Mouse (Mus musculus) lung, adult 2 months (tissue): ENCODE measurements around the gene Xdh. TPM values are rescaled to one million over a fixed set of nuclear protein-coding genes. Genes with fewer than 3 reads are reported as not detected.

Experiments used
- DNase-seq: peaks from one replicate; pipeline ENCODE4 v3.0.0; 2022
- H3K4me1 ChIP-seq: fragments of 200-500 bp; 2 replicates; pipeline ENCODE4 v1.6.1; 2011; ENCODE audit warnings: low read length; ENCODE audit not compliant: control insufficient read depth, insufficient read depth
- H3K4me3 ChIP-seq: fragments of 200-500 bp; replicated peaks from 2 replicates; pipeline ENCODE3; 2011; ENCODE audit warnings: low read depth, mild to moderate bottlenecking, control low read depth, low read length; ENCODE audit errors: extremely low read depth
- CTCF ChIP-seq: fragments of 200-500 bp; IDR thresholded peaks from 2 replicates; pipeline ENCODE4 v1.5.1; 2011; ENCODE audit warnings: mild to moderate bottlenecking, low read length, control low read depth; ENCODE audit not compliant: insufficient read depth
- POLR2A ChIP-seq: fragments of 200-500 bp; IDR thresholded peaks from 2 replicates; pipeline ENCODE4 v1.6.1; 2011; ENCODE audit warnings: low read depth, mild to moderate bottlenecking, control low read depth, low read length, borderline replicate concordance; ENCODE audit errors: extremely low read depth
- WGBS: fragments of 180-500 bp; shearing (Covaris S2); methylation state at CpG from one replicate; pipeline ENCODE4 v1.1.7; 2018; 5-methylcytosine and 5-hydroxymethylcytosine counted together
- polyA plus RNA-seq: library from polyadenylated mRNA; depleted of rRNA; stranded (reverse); fragments of >200 nt; gene quantifications from 2 replicates; pipeline ENCODE4 v1.2.3, GENCODE M21; 2012

The Xdh gene
- polyA plus RNA-seq, 1 experiment, result 141 TPM

DNA sequence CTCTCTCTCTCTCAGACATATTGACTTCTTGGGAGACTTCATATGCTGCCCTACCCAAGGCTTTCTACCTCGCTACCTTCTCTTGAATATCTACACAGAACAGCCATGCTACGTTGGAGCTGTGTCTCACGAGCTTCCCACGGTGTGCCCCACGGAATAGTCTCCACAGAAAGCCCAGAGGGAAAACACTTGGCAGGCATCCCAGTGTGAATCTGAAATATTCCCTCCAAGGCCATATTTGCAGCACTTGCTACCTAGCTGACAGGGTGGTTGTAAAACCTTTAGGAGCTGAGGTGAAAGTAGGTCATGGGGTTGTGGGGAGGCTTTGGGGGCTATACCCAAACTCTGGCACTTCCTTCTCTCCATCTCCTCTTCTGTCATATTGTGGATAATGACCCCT is 3.1 kb downstream of the Xdh start:
- WGBS, result 54% methylated on average over 5 of the region's 5 CpGs
- TF ChIP-seq POLR2A (no peak), CTCF (no peak)
- DNase-seq, result no peak

DNA sequence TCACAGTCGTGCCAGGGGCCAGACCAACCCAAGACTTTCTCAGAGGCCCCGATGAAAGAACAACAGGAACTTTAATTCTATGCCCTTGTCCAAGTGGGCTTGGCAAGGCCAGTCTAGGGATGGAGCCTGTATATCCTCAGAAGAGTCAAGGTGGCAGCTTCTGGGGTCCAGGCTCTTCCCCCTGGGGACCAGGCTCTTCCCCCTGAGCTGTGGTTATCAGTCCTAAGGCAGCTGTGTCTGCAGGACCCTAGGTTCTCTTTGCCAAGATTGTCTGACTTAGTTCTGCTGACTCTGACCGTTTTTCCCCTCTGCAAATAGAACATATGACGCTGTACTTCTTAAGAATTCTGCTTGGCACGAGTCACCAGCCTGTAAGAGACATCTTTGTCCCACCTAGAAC is 5.3 kb downstream of the Xdh start:
- peaks cover 29% of the 10 kb centered on the region for H3K4me1 ChIP-seq
- DNase-seq, result no peak
- no peak overlapping the region for H3K4me3 ChIP-seq
- WGBS, result 64% methylated on average over 5 of the region's 5 CpGs
- TF ChIP-seq CTCF, result no peak
- no peak for TF ChIP-seq POLR2A

More for the DNA sequence above, 3.1 kb downstream of the Xdh start:
- Histone ChIP-seq H3K4me3 (peak overlapping the region; percentile 40), H3K4me1 (peaks cover 35% of the 10 kb centered on the region)

DNA sequence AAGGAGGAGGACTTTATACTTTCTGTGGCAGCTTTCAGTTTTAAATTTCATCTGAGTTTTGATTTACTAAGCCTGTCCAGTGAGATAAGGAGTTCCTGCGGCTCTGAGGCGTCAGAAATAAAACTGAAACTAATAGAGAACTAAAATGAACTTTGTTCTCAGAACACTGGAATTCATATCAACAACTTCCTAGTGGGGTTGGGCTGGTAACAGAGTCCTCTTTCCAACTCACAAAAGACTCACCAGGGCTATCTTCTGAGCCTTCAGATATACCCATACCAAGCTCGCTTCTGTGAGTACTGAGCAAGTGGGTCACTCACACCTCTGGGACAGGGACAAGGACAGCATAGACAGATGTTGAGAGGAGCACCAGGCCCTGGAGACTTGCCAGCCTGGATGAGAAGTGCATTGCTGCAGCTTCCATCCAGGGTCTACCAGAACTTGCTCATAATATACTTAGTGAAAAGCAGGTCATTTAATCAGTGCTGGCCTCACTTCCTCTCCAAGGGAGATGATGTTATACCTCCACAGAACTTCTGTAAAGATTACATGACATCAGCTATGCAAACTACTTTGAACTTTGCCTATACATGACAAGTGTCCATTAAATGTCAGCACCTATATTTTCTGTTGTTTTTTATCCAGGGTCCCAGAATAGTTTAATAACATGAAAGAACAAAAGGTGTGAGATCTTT is 7.6 kb downstream of the Xdh start:
- H3K4me3 ChIP-seq, result peak overlapping the region; percentile 55
- 2% methylated on average over 3 of the region's 3 CpGs for WGBS
- TF ChIP-seq CTCF, result no peak
- TF ChIP-seq POLR2A, result peak; percentile 21; the same call in 1 of the 2 replicates
- no peak for DNase-seq
- peaks cover 26% of the 10 kb centered on the region for H3K4me1 ChIP-seq

DNA sequence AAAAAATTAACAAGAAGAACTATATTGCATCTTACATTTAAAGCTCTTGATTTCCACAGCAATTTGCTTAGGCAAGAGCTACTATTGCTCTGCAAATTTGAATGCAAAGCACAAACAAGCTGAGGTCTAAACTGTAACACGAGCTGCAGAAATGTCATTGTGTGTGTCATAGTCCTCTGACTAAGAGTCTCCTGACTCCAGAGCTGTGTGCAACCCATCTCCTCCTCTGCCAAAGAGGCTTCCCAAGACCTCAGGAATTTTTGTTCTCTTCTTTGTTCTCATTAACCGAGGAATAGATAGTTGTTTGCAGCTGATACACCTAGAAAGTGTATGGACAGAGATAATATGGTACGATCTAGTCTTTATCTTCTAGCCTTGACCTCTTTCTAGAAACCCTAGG is 8.2 kb downstream of the Xdh start:
- WGBS, result 26% methylated on average over 3 of the region's 3 CpGs
- H3K4me1 ChIP-seq, result peaks cover 24% of the 10 kb centered on the region
- TF ChIP-seq CTCF (no peak), POLR2A (no peak)
- DNase-seq, result no peak
- H3K4me3 ChIP-seq, result peak overlapping the region; percentile 1

DNA sequence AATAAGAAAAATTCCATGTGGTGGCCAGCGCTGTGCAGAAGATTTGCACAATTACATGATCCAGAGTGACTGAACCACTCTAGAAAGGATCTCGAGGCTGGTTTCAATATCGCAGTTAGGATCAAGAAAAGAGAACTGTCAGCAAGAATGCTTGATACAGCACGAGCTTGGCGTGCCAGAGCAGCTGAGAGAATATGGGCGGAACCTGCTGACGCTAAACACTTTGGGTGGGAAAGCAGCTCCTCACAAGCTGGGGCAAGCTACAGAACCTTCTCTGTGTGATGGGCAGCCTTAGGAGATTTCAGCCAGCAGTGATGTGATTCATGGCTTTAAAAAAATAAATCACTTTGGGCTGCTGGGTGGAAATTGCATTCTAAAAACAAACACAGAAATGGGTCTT is 12.9 kb downstream of the Xdh start:
- DNase-seq, result no peak
- TF ChIP-seq CTCF (no peak), POLR2A (no peak)
- Histone ChIP-seq H3K4me3 (no peak overlapping the region), H3K4me1 (peaks cover 7% of the 10 kb centered on the region)
- 60% methylated on average over 7 of the region's 7 CpGs for WGBS

DNA sequence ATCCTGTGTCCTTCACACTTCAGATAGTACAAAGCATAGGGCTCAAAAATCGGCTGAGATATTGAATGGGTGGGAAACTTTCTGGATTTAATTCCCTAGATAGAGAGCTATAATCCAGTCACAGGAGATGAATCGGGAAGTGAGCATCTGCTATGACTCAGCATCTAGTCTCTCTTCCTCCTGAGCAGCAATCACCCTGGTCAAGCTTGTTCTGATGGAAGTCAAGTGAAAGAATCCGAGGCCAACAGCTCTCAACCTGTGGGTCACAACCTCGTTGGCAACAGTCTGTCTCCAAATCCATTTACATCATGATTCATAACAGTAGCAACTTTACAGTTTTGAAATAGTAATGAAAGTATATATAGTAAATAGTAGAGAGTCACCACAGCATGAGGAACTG is 14.8 kb downstream of the Xdh start:
- no peak for TF ChIP-seq POLR2A
- TF ChIP-seq CTCF, result no peak
- 69% methylated on average over 4 of the region's 4 CpGs for WGBS

DNA sequence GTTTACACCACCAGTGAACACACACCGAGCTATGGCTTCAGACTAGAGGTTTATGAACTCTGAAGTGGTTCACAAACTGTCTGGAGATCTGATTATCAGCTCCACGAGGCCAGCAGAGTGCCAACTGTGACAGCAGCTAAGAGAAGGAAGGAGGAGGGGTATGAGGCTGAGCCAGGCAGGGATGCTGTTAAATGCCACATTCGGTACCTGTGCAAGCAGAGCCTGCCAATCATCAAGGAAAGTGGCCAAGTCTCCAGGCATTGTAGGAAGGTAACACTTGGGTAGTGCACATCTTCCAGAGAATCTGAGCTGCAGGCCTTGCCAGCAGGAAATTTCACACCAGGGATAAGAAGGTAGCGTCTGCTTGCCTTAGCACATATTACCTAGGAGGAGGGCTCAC is 15.7 kb downstream of the Xdh start:
- no peak overlapping the region for H3K4me3 ChIP-seq
- peaks cover 2% of the 10 kb centered on the region; the same call in 1 of the 2 replicates for H3K4me1 ChIP-seq
- TF ChIP-seq POLR2A (no peak), CTCF (no peak)
- WGBS, result 66% methylated on average over 4 of the region's 4 CpGs
- no peak for DNase-seq

More for the DNA sequence above, 14.8 kb downstream of the Xdh start:
- peaks cover 2% of the 10 kb centered on the region; the same call in 1 of the 2 replicates for H3K4me1 ChIP-seq
- no peak overlapping the region for H3K4me3 ChIP-seq
- no peak for DNase-seq

DNA sequence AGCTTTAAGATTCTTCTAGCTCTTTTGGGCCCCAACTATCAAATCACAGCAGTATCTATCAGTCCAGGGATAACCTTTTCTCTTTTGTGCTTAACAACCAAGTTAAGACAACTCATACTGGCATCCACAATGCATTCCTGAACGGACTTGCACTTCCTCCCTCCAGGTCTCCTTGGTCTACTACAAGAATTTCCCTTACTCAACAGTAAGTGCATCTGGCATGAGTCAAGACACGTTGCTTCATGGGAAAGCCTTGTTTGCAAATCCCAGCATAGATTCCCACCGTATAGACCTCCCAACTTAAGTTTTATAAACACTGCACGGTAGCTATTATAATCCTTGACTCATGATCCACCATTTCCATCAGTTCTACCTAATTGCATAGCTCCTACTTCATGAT is 16.4 kb downstream of the Xdh start:
- H3K4me3 ChIP-seq, result no peak overlapping the region
- DNase-seq, result no peak
- no peak for TF ChIP-seq CTCF
- WGBS, result 48% methylated on average over 4 of the region's 4 CpGs
- peaks cover 2% of the 10 kb centered on the region; the same call in 1 of the 2 replicates for H3K4me1 ChIP-seq

DNA sequence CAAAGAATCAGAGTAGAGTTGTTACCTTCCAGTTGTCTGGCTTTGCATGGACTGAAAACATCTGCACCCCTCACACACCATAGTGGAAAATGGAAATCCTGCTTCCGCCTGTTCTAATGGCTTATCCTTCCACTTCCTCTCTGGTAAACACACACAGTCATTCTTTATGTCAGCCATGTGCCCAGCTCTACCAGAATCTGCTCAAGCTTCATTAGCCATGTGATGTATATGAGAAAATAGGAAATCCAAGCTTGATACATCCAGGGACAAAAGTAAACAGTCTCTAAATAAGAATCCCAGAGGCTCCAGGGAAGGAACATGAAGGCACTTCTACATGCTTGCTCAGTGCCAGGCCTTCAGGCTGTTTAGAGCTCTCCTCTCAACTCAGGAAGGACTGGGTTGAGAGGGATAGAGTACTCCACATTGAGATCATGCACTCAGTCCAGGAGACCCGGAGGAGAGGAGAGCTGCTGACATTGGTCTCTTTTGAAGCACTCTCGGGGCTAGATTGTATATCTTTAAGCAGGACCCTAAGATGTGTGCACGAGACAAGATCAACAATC is 17.4 kb downstream of the Xdh start:
- TF ChIP-seq POLR2A, result no peak
- no peak for TF ChIP-seq CTCF
- Histone ChIP-seq H3K4me3 (no peak overlapping the region), H3K4me1 (peaks cover 2% of the 10 kb centered on the region; the same call in 1 of the 2 replicates)
- WGBS, result 41% methylated on average over 4 of the region's 4 CpGs
- DNase-seq, result no peak

DNA sequence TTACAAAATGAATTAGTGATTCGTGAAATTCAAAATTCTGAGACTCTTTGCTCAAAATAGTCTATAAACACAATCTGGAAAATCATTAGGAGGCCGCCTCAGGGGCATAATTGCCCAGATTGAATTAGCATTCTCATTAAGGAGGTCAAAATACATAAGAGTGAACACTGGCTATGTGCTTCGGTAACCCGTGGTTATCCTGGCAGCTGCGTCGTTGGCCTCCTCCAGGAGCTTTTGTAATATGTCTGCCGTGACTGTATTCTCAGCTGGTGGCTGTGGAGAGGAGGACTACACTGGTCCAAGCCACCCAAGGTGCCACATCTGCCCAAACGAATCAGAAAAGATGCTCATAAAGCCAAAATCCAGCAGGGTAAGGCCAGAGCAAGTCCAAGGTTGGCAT is 30.5 kb downstream of the Xdh start:
- DNase-seq, result no peak
- Histone ChIP-seq H3K4me1 (no peaks in the 10 kb centered on the region), H3K4me3 (no peak overlapping the region)
- TF ChIP-seq POLR2A (no peak), CTCF (no peak)
- WGBS, result 87% methylated on average over 8 of the region's 8 CpGs
